Mouse (Mus musculus) midbrain, embryonic 12.5 days (tissue): ENCODE results near the gene Elovl7. TPM values are rescaled to one million over a fixed set of nuclear protein-coding genes. Genes with fewer than 3 reads are reported as not detected.

Experiments
- ATAC-seq: fragments of 200-750 bp; cut with Nextera tagmentation; 2 replicates; pipeline ENCODE4 v1.8.0; 2017; ENCODE audit warnings: low read depth, moderate TSS enrichment, moderate library complexity; ENCODE audit not compliant: low FRiP score
- H3K27ac ChIP-seq: fragments of 300-500 bp; sonication (generic); replicated peaks from 2 replicates; pipeline ENCODE4 v1.5.1; 2016; ENCODE audit warnings: mild to moderate bottlenecking
- H3K27me3 ChIP-seq: fragments of 300-500 bp; sonication (generic); 2 replicates; pipeline ENCODE4 v1.6.1; 2016; ENCODE audit warnings: mild to moderate bottlenecking
- H3K36me3 ChIP-seq: fragments of 300-500 bp; sonication (generic); 2 replicates; pipeline ENCODE4 v1.6.1; 2016
- H3K4me1 ChIP-seq: fragments of 300-500 bp; sonication (generic); 2 replicates; pipeline ENCODE4 v1.6.1; 2016
- H3K4me2 ChIP-seq: fragments of 300-500 bp; sonication (generic); replicated peaks from 2 replicates; pipeline ENCODE4 v1.6.1; 2016; ENCODE audit warnings: mild to moderate bottlenecking, moderate library complexity
- H3K4me3 ChIP-seq: fragments of 300-500 bp; sonication (generic); 2 replicates; pipeline ENCODE4 v1.5.1; 2016; ENCODE audit warnings: mild to moderate bottlenecking
- H3K9ac ChIP-seq: fragments of 300-500 bp; sonication (generic); replicated peaks from 2 replicates; pipeline ENCODE4 v1.6.1; 2016; ENCODE audit warnings: mild to moderate bottlenecking, moderate library complexity
- H3K9me3 ChIP-seq: fragments of 300-500 bp; sonication (generic); 2 replicates; pipeline ENCODE4 v1.6.1; 2016; ENCODE audit warnings: mild to moderate bottlenecking
- WGBS: fragments of 180-500 bp; shearing (Covaris S2); methylation state at CpG from one replicate; pipeline ENCODE4 v1.1.7; 2016; 5-methylcytosine and 5-hydroxymethylcytosine counted together
- polyA plus RNA-seq: library from polyadenylated mRNA; unstranded; fragments of >200 nt; fragmentation: Nextera tagmentation; extraction: Ambion mirVana; gene quantifications from 2 replicates; pipeline ENCODE4 v1.2.1, GENCODE M21; 2016

Elovl7 gene
- 0.52 and 0.85 TPM in 2 replicates for polyA plus RNA-seq

GRCm38 (mm10) chr13:108214081-108214484, at the start of gene Elovl7:
Gene Elovl7 (plus strand): TSS chr13:108214404.
- Histone ChIP-seq H3K27ac (no peak within 1 kb of the TSS), H3K4me1 (peaks cover 16% of the 10 kb centered on the region; the same call in 1 of the 2 replicates), H3K4me3 (peak within 1 kb of the TSS; percentile 79), H3K27me3 (peaks cover 46% of the 10 kb centered on the region), H3K9ac (peak within 1 kb of the TSS; percentile 68), H3K9me3 (no peaks in the 10 kb centered on the region), H3K36me3 (no peaks in the 10 kb centered on the region), H3K4me2 (peak within 1 kb of the TSS; percentile 100)
- under 1% methylated on average over 27 of the region's 40 CpGs for WGBS
- peak; percentile 93 for ATAC-seq

- Histone ChIP-seq H3K27ac (no peak overlapping the region), H3K4me1 (peaks cover 3% of the 10 kb centered on the region), H3K27me3 (no peaks in the 10 kb centered on the region), H3K9me3 (no peaks in the 10 kb centered on the region), H3K4me2 (no peak overlapping the region), H3K36me3 (peaks cover 9% of the 10 kb centered on the region; the same call in 1 of the 2 replicates), H3K9ac (no peak overlapping the region), H3K4me3 (no peak overlapping the region)
- 92% methylated on average over 3 of the region's 3 CpGs for WGBS
- no peak for ATAC-seq
Observed at GRCm38 (mm10) chr13:108164621-108165020, 49.6 kb upstream of the Elovl7 start.

DNA sequence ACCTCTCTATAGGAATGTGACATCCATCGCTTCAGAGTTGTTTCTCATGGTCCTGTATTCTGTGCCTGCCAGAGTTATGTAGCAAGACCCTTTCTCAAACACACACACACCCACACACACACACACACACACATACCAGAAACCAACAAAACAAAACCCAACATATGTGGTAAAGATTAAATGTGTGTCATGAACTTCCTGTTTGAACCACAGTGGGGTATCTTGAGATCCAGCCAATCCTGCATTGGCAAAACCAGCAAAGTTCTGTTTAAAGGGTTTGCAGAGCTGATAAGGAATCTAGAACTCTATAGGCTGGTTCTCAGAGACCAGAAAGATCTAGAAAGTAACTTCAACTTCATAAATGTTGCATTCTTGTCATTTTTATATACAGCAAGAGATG, 44.2 kb upstream of the Elovl7 start:
- 100% methylated on average over 1 of the region's 1 CpGs for WGBS
- Histone ChIP-seq H3K36me3 (peaks cover 33% of the 10 kb centered on the region), H3K9ac (no peak overlapping the region)

GRCm38 (mm10) chr13:108170511-108170910, 43.7 kb upstream of the Elovl7 start:
- Histone ChIP-seq H3K9ac (no peak overlapping the region), H3K4me2 (no peak overlapping the region), H3K4me1 (no peaks in the 10 kb centered on the region), H3K27me3 (no peaks in the 10 kb centered on the region), H3K36me3 (peaks cover 33% of the 10 kb centered on the region), H3K9me3 (no peaks in the 10 kb centered on the region), H3K4me3 (no peak overlapping the region), H3K27ac (no peak overlapping the region)
- WGBS: 95% methylated on average over 8 of the region's 8 CpGs
- ATAC-seq: no peak

More for the DNA sequence above, 44.2 kb upstream of the Elovl7 start:
- Histone ChIP-seq H3K27ac (no peak overlapping the region), H3K9me3 (no peaks in the 10 kb centered on the region), H3K4me1 (no peaks in the 10 kb centered on the region), H3K4me2 (no peak overlapping the region), H3K27me3 (no peaks in the 10 kb centered on the region), H3K4me3 (no peak overlapping the region)
- no peak for ATAC-seq

GRCm38 (mm10) chr13:108179618-108180017, 34.6 kb upstream of the Elovl7 start:
- WGBS: 90% methylated on average over 8 of the region's 8 CpGs
- no peak overlapping the region for H3K4me2 ChIP-seq
- H3K9me3 ChIP-seq: no peaks in the 10 kb centered on the region
- no peak for ATAC-seq
- H3K27ac ChIP-seq: no peak overlapping the region
- H3K4me3 ChIP-seq: no peak overlapping the region
- no peaks in the 10 kb centered on the region for H3K27me3 ChIP-seq
- H3K9ac ChIP-seq: no peak overlapping the region
- H3K4me1 ChIP-seq: no peaks in the 10 kb centered on the region
- H3K36me3 ChIP-seq: peaks cover 65% of the 10 kb centered on the region

DNA sequence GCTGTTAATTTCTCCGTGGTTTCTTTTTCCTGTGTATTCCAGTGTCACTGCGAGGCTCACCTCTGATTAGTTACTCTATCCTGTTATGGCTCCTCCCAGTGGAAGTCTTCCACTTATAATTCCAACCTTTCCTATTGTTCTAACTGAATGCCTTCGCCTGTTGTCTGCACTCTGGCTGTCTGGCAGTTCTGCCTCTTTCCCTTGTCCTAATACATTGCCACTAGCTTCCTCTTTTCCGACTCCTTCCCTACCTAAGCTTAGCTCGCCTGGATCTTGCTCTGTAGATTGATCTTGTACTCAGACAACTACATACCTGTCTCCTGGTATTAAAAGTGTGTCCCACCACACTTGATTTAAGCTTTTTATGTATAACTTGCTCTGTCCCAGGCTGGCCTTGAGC, 33.4 kb upstream of the Elovl7 start:
- no peaks in the 10 kb centered on the region for H3K9me3 ChIP-seq
- ATAC-seq: no peak
- H3K9ac ChIP-seq: no peak overlapping the region
- H3K27ac ChIP-seq: no peak overlapping the region
- H3K4me1 ChIP-seq: no peaks in the 10 kb centered on the region
- no peak overlapping the region for H3K4me3 ChIP-seq
- H3K36me3 ChIP-seq: peaks cover 73% of the 10 kb centered on the region
- no peaks in the 10 kb centered on the region for H3K27me3 ChIP-seq
- H3K4me2 ChIP-seq: no peak overlapping the region
- 88% methylated on average over 5 of the region's 5 CpGs for WGBS

GRCm38 (mm10) chr13:108184743-108185255, 29.4 kb upstream of the Elovl7 start:
- Histone ChIP-seq H3K36me3 (peaks cover 60% of the 10 kb centered on the region), H3K27ac (no peak overlapping the region)
- ATAC-seq: no peak

GRCm38 (mm10) chr13:108185530-108185929, 28.7 kb upstream of the Elovl7 start:
- Histone ChIP-seq H3K4me2 (no peak overlapping the region), H3K36me3 (peaks cover 57% of the 10 kb centered on the region)
- WGBS: 93% methylated on average over 3 of the region's 3 CpGs

More at GRCm38 (mm10) chr13:108184743-108185255, 29.4 kb upstream of the Elovl7 start:
- Histone ChIP-seq H3K9ac (no peak overlapping the region), H3K4me3 (no peak overlapping the region), H3K27me3 (no peaks in the 10 kb centered on the region), H3K4me1 (no peaks in the 10 kb centered on the region), H3K4me2 (no peak overlapping the region), H3K9me3 (no peaks in the 10 kb centered on the region)

DNA sequence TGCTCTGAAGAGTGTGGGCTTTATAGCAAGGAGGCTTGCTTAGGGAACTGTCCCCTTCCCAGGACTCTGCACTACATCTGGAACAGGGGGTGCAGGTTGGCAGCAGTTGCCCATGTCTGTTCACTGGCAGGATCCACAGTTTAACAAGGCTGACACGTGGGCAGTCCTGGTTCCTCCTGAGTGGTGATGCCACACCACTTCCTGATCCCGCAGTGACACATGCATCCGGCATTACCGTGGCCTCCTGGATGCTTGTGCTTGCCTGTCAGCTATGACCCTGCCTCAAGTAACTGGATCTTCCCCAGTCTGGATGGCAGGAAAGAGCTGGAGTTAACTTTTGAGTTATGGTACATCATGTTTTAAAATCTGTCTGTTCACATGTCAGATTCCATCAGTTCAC, 26.2 kb upstream of the Elovl7 start:
- 96% methylated on average over 4 of the region's 4 CpGs for WGBS
- Histone ChIP-seq H3K27me3 (no peaks in the 10 kb centered on the region), H3K36me3 (peaks cover 36% of the 10 kb centered on the region), H3K9me3 (no peaks in the 10 kb centered on the region), H3K9ac (no peak overlapping the region), H3K27ac (no peak overlapping the region), H3K4me1 (no peaks in the 10 kb centered on the region), H3K4me2 (no peak overlapping the region), H3K4me3 (no peak overlapping the region)
- ATAC-seq: no peak

More at GRCm38 (mm10) chr13:108185530-108185929, 28.7 kb upstream of the Elovl7 start:
- no peak overlapping the region for H3K4me3 ChIP-seq
- no peaks in the 10 kb centered on the region for H3K27me3 ChIP-seq
- H3K9me3 ChIP-seq: no peaks in the 10 kb centered on the region
- no peaks in the 10 kb centered on the region for H3K4me1 ChIP-seq
- ATAC-seq: no peak
- no peak overlapping the region for H3K9ac ChIP-seq
- H3K27ac ChIP-seq: no peak overlapping the region

DNA sequence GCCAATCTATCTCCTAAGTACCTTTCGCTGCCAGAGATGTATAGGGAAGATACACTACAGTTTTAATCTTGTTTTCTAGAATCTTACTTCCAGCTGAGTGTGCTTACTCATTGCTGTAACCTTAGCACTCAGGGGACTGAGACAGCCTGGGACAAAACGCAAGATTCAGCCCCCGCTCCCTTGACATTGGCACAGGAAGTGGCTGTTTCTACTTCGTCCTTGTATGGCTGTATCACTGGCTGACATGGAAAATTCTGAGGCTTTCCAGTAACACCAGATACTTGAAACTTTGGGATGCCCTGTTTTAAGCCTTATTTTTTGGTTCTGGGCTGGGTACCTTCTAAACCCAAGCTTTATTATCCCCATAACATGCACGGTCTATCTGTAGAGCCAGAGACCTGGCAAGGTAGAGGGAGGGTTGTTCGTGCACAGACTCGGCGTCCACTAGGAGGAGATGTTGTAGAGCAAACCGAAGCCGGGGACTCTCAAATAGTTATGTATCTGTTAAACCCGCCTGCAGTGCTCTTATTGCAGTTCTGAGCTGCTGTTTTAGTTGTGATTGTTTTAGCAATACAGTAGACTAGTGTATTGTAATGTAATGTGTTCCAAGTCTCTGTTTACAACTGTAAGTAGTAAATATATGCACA, 23.0 kb upstream of the Elovl7 start:
- no peak overlapping the region for H3K9ac ChIP-seq
- H3K36me3 ChIP-seq: peaks cover 33% of the 10 kb centered on the region
- no peak overlapping the region for H3K4me2 ChIP-seq
- no peaks in the 10 kb centered on the region for H3K9me3 ChIP-seq
- no peaks in the 10 kb centered on the region for H3K4me1 ChIP-seq
- ATAC-seq: no peak
- H3K27ac ChIP-seq: no peak overlapping the region
- 68% methylated on average over 11 of the region's 11 CpGs for WGBS
- H3K27me3 ChIP-seq: no peaks in the 10 kb centered on the region
- H3K4me3 ChIP-seq: no peak overlapping the region

GRCm38 (mm10) chr13:108195474-108195873, 18.7 kb upstream of the Elovl7 start:
- no peak for ATAC-seq
- Histone ChIP-seq H3K27me3 (no peaks in the 10 kb centered on the region), H3K9me3 (no peaks in the 10 kb centered on the region), H3K4me3 (no peak overlapping the region), H3K27ac (no peak overlapping the region), H3K4me1 (no peaks in the 10 kb centered on the region), H3K36me3 (peaks cover 21% of the 10 kb centered on the region), H3K4me2 (no peak overlapping the region), H3K9ac (no peak overlapping the region)
- WGBS: 91% methylated on average over 6 of the region's 6 CpGs

DNA sequence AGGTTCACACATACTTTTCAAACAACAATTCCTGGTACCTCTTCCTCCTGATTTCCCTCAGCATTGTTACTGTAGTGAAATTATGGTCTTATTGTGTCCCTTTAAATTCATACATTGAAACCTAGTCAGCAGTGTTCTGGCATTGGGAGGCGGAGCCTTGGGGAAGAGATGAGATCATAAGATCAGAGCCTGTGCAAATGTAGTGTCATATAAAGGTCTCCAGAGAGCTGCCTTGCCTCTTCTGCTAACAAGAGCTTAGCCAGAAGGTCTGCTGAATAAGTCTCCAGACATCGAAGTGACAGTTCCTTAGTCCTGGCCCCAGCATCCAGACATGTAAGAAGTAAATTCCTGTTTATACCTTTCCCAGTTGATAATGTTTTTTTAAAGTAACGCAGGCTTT, 9.3 kb upstream of the Elovl7 start:
- Histone ChIP-seq H3K9me3 (no peaks in the 10 kb centered on the region), H3K4me1 (no peaks in the 10 kb centered on the region), H3K4me3 (no peak overlapping the region), H3K36me3 (no peaks in the 10 kb centered on the region), H3K27ac (no peak overlapping the region), H3K4me2 (no peak overlapping the region), H3K27me3 (no peaks in the 10 kb centered on the region), H3K9ac (no peak overlapping the region)
- WGBS: 88% methylated on average over 3 of the region's 3 CpGs
- ATAC-seq: no peak
